Mouse (Mus musculus) heart, postnatal 0 days (tissue): ENCODE data around the gene Rbm3. TPM values are rescaled to one million over a fixed set of nuclear protein-coding genes. Genes with fewer than 3 reads are reported as not detected.
A peak's percentile ranks its signal among the peaks of the same experiment; 100 is the strongest.

Experiments
- ATAC-seq: fragments of 200-750 bp; cut with Nextera tagmentation; 2 replicates; pipeline ENCODE4 v1.8.0; 2017; ENCODE audit warnings: low read depth, moderate number of reproducible peaks, moderate library complexity; ENCODE audit not compliant: insufficient read depth
- DNase-seq: peaks from one replicate; pipeline ENCODE4 v3.0.0-alpha.2; 2016; ENCODE audit warnings: low spot score
- H3K27ac ChIP-seq: fragments of 300-500 bp; sonication (generic); 2 replicates; pipeline ENCODE4 v1.5.1; 2014; ENCODE audit warnings: low read depth, mild to moderate bottlenecking
- H3K27me3 ChIP-seq: fragments of 300-500 bp; sonication (generic); 2 replicates; pipeline ENCODE4 v1.6.1; 2014; ENCODE audit warnings: low read length, mixed read lengths; ENCODE audit not compliant: control insufficient read depth, insufficient read depth
- H3K36me3 ChIP-seq: fragments of 300-500 bp; sonication (generic); replicated peaks from 2 replicates; pipeline ENCODE4 v1.6.1; 2014; ENCODE audit warnings: low read length, mixed read lengths; ENCODE audit not compliant: control insufficient read depth, insufficient read depth
- H3K4me1 ChIP-seq: fragments of 300-500 bp; sonication (generic); 2 replicates; pipeline ENCODE4 v1.6.1; 2014; ENCODE audit warnings: antibody characterized with exemption; ENCODE audit not compliant: control insufficient read depth, insufficient read depth
- H3K4me2 ChIP-seq: fragments of 300-500 bp; sonication (generic); 2 replicates; pipeline ENCODE4 v1.6.1; 2014; ENCODE audit warnings: low read depth, mild to moderate bottlenecking, low read length, moderate library complexity
- H3K4me3 ChIP-seq: fragments of 300-500 bp; sonication (generic); 2 replicates; pipeline ENCODE4 v1.5.1; 2014; ENCODE audit warnings: low read depth, low read length
- H3K9ac ChIP-seq: fragments of 300-500 bp; sonication (generic); replicated peaks from 2 replicates; pipeline ENCODE4 v1.6.1; 2014; ENCODE audit warnings: low read depth, low read length, mixed read lengths
- H3K9me3 ChIP-seq: fragments of 300-500 bp; sonication (generic); replicated peaks from 2 replicates; pipeline ENCODE4 v1.6.1; 2016; ENCODE audit warnings: low read length; ENCODE audit not compliant: control insufficient read depth
- CTCF ChIP-seq: IDR thresholded peaks from 2 replicates; pipeline ENCODE4 v1.5.1; 2016; ENCODE audit warnings: antibody characterized with exemption, control low read depth, low read depth
- EP300 ChIP-seq: IDR thresholded peaks from 2 replicates; pipeline ENCODE4 v1.6.1; 2016; ENCODE audit warnings: antibody characterized with exemption, low read depth
- WGBS: fragments of 180-500 bp; shearing (Covaris S2); extraction: QIAGEN DNeasy Blood & Tissue Kit; methylation state at CpG from one replicate; pipeline ENCODE4 v1.1.7; 2014; 5-methylcytosine and 5-hydroxymethylcytosine counted together
- polyA plus RNA-seq: library from polyadenylated mRNA; unstranded; fragments of >200 nt; fragmentation: Nextera tagmentation; extraction: Ambion mirVana; gene quantifications from 2 replicates; pipeline ENCODE4 v1.2.1, GENCODE M21; 2015
- total RNA-seq: library from RNA; depleted of rRNA; stranded (reverse); fragments of >200 nt; gene quantifications from 2 replicates; pipeline ENCODE4 v1.2.3, GENCODE M21; 2014; ENCODE audit warnings: low replicate concordance

Rbm3 gene
- total and polyA plus RNA-seq, 2 experiments from 2014 or later = 439 to 551 TPM

DNA sequence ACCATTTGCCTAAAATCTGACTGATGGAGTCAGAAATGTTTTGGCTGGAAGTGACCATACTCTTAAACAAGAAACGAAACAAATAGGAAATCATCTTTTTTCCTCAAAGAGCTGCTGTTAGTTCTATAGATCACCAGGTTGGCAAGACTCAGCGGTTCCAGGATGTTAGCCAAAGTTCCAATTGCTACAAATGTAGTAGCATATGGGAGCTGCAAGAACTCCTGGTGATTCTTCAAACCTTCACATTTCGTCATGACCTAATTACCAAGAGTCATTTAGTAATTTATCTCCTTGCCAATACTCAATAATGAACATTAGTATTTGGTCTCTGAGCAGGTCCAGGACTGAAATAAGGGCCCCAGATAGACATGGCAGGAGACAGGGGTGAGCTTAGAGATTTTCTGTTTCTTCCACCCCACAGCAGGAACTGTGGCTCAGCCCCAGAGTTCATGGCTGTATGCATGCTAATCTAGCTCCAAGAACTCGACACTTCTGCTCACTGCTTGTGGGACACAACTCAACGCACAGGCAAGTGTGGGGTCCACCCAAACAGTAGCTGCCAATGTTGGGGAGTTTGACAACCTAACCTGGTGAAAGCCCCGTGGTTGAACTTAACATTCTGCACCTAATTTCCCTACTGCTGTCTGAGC, 21.7 kb downstream of the Rbm3 start:
- Histone ChIP-seq H3K9ac (no peak overlapping the region), H3K9me3 (no peaks in the 10 kb centered on the region), H3K36me3 (peaks cover 18% of the 10 kb centered on the region), H3K4me2 (no peak overlapping the region), H3K4me1 (no peaks in the 10 kb centered on the region), H3K27ac (no peak overlapping the region), H3K27me3 (no peaks in the 10 kb centered on the region), H3K4me3 (no peak overlapping the region)
- no peak for TF ChIP-seq CTCF
- no peak for TF ChIP-seq EP300
- 71% methylated on average over 6 of the region's 6 CpGs for WGBS
- DNase-seq = no peak
- ATAC-seq = no peak

DNA sequence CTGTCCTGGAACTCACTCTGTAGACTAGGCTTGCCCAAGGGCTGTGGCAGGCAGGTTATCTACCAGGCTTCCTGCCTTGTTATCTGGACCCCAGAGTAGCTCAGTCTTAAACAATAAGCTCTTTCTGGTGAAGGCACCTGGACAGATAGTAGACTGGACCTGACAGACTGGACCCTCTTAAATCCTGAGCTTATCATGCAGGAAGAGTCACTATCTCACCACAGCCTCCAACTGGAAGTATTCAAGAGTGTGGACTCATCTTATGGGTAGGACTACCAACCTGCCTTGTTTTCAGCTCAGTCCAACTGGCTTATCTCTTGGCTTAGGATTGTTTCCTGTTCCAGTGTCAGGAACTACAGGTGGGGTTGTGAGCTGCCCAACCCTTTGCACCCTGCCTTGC, 28.4 kb downstream of the Rbm3 start:
- TF ChIP-seq CTCF (no peak), EP300 (no peak)
- Histone ChIP-seq H3K27me3 (no peaks in the 10 kb centered on the region), H3K9ac (no peak overlapping the region), H3K36me3 (no peaks in the 10 kb centered on the region), H3K27ac (no peak overlapping the region), H3K4me2 (no peak overlapping the region), H3K9me3 (no peaks in the 10 kb centered on the region), H3K4me1 (no peaks in the 10 kb centered on the region), H3K4me3 (no peak overlapping the region)
- ATAC-seq (no peak), DNase-seq (no peak)

- ATAC-seq = no peak
- H3K9me3 ChIP-seq = no peaks in the 10 kb centered on the region
- H3K27ac ChIP-seq = no peak overlapping the region
- H3K4me2 ChIP-seq = no peak overlapping the region
- H3K4me3 ChIP-seq = no peak overlapping the region
- 70% methylated on average over 4 of the region's 4 CpGs for WGBS
- H3K27me3 ChIP-seq = no peaks in the 10 kb centered on the region
- no peak overlapping the region for H3K9ac ChIP-seq
- no peaks in the 10 kb centered on the region for H3K36me3 ChIP-seq
- TF ChIP-seq CTCF (peak; percentile 17; the same call in 1 of the 2 replicates), EP300 (no peak)
- DNase-seq = no peak
- H3K4me1 ChIP-seq = no peaks in the 10 kb centered on the region
Observed at GRCm38 (mm10) chrX:8115275-8115674, 30.4 kb downstream of the Rbm3 start.

DNA sequence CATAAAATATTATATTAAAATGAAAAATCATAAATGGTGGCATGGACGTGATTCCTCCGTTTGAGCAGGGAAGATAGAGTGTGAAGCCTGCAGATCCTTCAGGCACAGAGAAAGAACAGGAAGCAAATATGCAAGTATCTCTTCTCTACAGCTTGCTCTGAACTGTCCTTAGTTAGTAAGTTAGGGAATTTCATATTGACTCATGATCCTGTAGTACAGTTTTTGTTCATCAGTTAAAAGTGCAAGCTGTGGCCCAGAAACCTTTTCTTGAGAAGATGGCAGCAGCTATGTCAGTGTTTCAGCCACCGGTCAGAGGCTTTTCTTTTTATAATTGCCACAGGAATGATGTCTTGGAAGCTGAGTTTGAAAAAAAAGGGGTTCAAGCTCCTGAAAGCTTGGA, 40.7 kb downstream of the Rbm3 start:
- H3K4me1 ChIP-seq = no peaks in the 10 kb centered on the region
- H3K4me3 ChIP-seq = no peak overlapping the region

GRCm38 (mm10) chrX:8102213-8102668, 43.4 kb downstream of the Rbm3 start:
- Histone ChIP-seq H3K9me3 (no peaks in the 10 kb centered on the region), H3K9ac (no peak overlapping the region), H3K27me3 (no peaks in the 10 kb centered on the region), H3K27ac (no peak overlapping the region), H3K4me3 (no peak overlapping the region), H3K36me3 (no peaks in the 10 kb centered on the region), H3K4me1 (no peaks in the 10 kb centered on the region), H3K4me2 (no peak overlapping the region)
- TF ChIP-seq CTCF (no peak), EP300 (no peak)
- 33% methylated on average over 7 of the region's 7 CpGs for WGBS
- no peak for DNase-seq
- no peak for ATAC-seq

More for the DNA sequence above, 40.7 kb downstream of the Rbm3 start:
- Histone ChIP-seq H3K9me3 (no peaks in the 10 kb centered on the region), H3K36me3 (no peaks in the 10 kb centered on the region), H3K27me3 (no peaks in the 10 kb centered on the region), H3K27ac (no peak overlapping the region), H3K9ac (no peak overlapping the region), H3K4me2 (no peak overlapping the region)
- TF ChIP-seq CTCF (no peak), EP300 (no peak)
- WGBS = 84% methylated on average over 3 of the region's 3 CpGs
- DNase-seq (no peak), ATAC-seq (no peak)

- Histone ChIP-seq H3K27ac (no peak overlapping the region), H3K9ac (no peak overlapping the region), H3K27me3 (no peaks in the 10 kb centered on the region), H3K4me2 (no peak overlapping the region), H3K4me1 (no peaks in the 10 kb centered on the region), H3K9me3 (no peaks in the 10 kb centered on the region), H3K36me3 (no peaks in the 10 kb centered on the region), H3K4me3 (no peak overlapping the region)
- WGBS = 17% methylated on average over 3 of the region's 3 CpGs
- no peak for ATAC-seq
- TF ChIP-seq CTCF (peak; percentile 8; the same call in 1 of the 2 replicates), EP300 (no peak)
- DNase-seq = no peak
Observed at GRCm38 (mm10) chrX:8101017-8101416, 44.7 kb downstream of the Rbm3 start.
